Mouse (Mus musculus) heart, adult 2 months (tissue): ENCODE results near the gene Pax7.

Source experiments
- CTCF ChIP-seq: fragments of 200-600 bp; IDR thresholded peaks from 2 replicates; pipeline ENCODE4 v1.8.1; 2022; ENCODE audit warnings: antibody characterized with exemption, mild to moderate bottlenecking, moderate library complexity
- POLR2A ChIP-seq: fragments of 200-500 bp; IDR thresholded peaks from 2 replicates; pipeline ENCODE4 v1.6.1; 2011; ENCODE audit warnings: mild to moderate bottlenecking, low read depth, low read length, control low read depth; ENCODE audit not compliant: insufficient read depth

- no peak for TF ChIP-seq POLR2A
- TF ChIP-seq CTCF: no peak
Observed at GRCm38 (mm10) chr4:139830053-139830452, 3.3 kb downstream of the Pax7 start.
